Mouse (Mus musculus): ENCODE measurements at regions not wholly inside any gene's neighbourhood (a gene's known extent, or its start where the extent isn't known, plus 50 kb on each side); places are given as distances from the start of the nearest gene placed in this dataset.

DNA sequence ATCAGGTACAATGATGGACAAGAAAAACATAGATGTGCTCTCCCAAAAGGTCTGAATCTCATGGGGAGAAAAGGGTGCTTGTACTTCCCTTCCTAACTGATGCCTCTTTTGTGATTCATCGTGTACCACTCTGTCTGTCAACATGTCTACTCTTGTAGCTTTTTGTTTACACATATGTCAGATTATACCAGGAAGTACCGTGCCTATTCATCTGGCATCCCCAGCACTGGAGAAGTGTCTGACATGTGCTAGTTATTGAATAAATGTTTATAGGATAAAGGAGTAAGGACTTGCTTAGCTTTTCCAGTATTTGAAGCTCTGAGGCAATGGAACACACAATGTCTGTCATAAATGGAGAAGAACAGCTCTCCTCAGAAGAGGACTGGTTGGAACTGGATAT, 2296.7 kb upstream of the Lrrc6 start:
- H3K9ac ChIP-seq (ENCODE audit: insufficient read depth, low read depth, low read length, poor library complexity, severe bottlenecking) = no peak overlapping the region
- in situ Hi-C loops (cut with MboI; ENCODE audit: low sequenced_read_pairs in 2 of 2, unreplicated experiment in 2 of 2) = no loop called here
- H3K9me3 ChIP-seq (ENCODE audit: control insufficient read depth, insufficient read depth, low read depth, low read length) = no peaks in the 10 kb centered on the region
- no peaks in the 10 kb centered on the region for H3K36me3 ChIP-seq (ENCODE audit: control insufficient read depth, insufficient read depth, low read length, poor library complexity, severe bottlenecking)
- TF ChIP-seq HCFC1 (IDR thresholded peaks at IDR 0.05; ENCODE audit: borderline replicate concordance, insufficient read depth, low read length) (no peak), MAFK (IDR thresholded peaks at IDR 0.05; ENCODE audit: insufficient read depth, low read depth, low read length) (no peak), ZC3H11A (IDR thresholded peaks at IDR 0.05; ENCODE audit: borderline replicate concordance, low read depth, low read length) (no peak), ZNF384 (IDR thresholded peaks at IDR 0.05; ENCODE audit: low read depth, low read length) (no peak), CHD2 (IDR thresholded peaks at IDR 0.05; ENCODE audit: low read depth, low read length) (no peak)
- no peak for DNase-seq (ENCODE audit: low read depth, low spot score)
- H3K4me1 ChIP-seq (ENCODE audit: control insufficient read depth in 2 of 2, insufficient read depth in 2 of 2, low read length in 2 of 2, poor library complexity in 1 of 2) = no peaks in the 10 kb centered on the region
- H3K27ac ChIP-seq (ENCODE audit: insufficient read depth, low read depth, low read length, poor library complexity, severe bottlenecking) = no peak overlapping the region
- H3K4me3 ChIP-seq (ENCODE audit: insufficient read depth in 1 of 2, low read depth in 1 of 2, low read length in 2 of 2, poor library complexity in 1 of 2, severe bottlenecking in 1 of 2) = no peak overlapping the region

DNA sequence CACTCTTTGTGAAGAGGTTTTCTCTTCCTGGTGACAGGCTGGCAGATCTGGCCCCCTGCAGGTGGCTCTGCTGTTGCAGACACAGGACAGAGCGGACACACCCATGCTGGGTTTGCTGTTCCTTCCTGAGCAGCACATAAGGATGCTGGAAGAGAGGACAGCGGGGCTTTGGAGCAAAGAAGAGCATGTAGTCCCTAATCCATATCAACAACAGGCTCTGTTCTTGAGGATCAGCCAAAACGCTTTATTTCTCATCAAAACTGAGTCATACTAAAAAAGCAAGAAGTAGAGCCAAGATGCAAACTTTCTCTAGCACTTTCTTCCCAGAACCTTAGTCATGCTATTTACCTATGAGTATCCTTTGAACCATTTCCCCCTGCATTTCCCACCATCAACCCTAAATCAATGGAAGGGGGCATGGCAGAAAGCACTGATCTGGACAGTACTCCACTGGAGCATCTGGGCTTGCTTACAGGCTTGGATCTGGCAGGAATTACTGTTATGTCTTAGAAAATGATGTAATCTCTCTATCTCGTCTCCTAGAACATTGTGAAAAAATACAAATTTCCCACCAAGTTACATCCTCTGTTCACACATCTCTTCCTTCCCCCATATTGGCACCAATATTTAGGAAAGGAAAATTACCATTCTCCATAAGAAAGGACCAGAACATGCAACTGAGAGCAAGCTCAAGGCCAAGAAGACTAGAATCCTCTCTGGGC, 2294.7 kb upstream of the Lrrc6 start:
- no peaks in the 10 kb centered on the region for H3K36me3 ChIP-seq (ENCODE audit: control insufficient read depth, insufficient read depth, low read length, poor library complexity, severe bottlenecking)
- no peak for DNase-seq (ENCODE audit: low read depth, low spot score)
- no peak overlapping the region for H3K9ac ChIP-seq (ENCODE audit: insufficient read depth, low read depth, low read length, poor library complexity, severe bottlenecking)
- H3K4me1 ChIP-seq (ENCODE audit: control insufficient read depth in 2 of 2, insufficient read depth in 2 of 2, low read length in 2 of 2, poor library complexity in 1 of 2) = no peaks in the 10 kb centered on the region
- H3K4me3 ChIP-seq (ENCODE audit: insufficient read depth in 1 of 2, low read depth in 1 of 2, low read length in 2 of 2, poor library complexity in 1 of 2, severe bottlenecking in 1 of 2) = no peak overlapping the region
- TF ChIP-seq ZNF384 (IDR thresholded peaks at IDR 0.05; ENCODE audit: low read depth, low read length) (no peak), CHD2 (IDR thresholded peaks at IDR 0.05; ENCODE audit: low read depth, low read length) (no peak), ZC3H11A (IDR thresholded peaks at IDR 0.05; ENCODE audit: borderline replicate concordance, low read depth, low read length) (no peak), MAFK (IDR thresholded peaks at IDR 0.05; ENCODE audit: insufficient read depth, low read depth, low read length) (no peak), HCFC1 (IDR thresholded peaks at IDR 0.05; ENCODE audit: borderline replicate concordance, insufficient read depth, low read length) (no peak)
- in situ Hi-C loops (cut with MboI; ENCODE audit: low sequenced_read_pairs in 2 of 2, unreplicated experiment in 2 of 2) = no loop called here
- no peak overlapping the region for H3K27ac ChIP-seq (ENCODE audit: insufficient read depth, low read depth, low read length, poor library complexity, severe bottlenecking)
- no peaks in the 10 kb centered on the region for H3K9me3 ChIP-seq (ENCODE audit: control insufficient read depth, insufficient read depth, low read depth, low read length)

DNA sequence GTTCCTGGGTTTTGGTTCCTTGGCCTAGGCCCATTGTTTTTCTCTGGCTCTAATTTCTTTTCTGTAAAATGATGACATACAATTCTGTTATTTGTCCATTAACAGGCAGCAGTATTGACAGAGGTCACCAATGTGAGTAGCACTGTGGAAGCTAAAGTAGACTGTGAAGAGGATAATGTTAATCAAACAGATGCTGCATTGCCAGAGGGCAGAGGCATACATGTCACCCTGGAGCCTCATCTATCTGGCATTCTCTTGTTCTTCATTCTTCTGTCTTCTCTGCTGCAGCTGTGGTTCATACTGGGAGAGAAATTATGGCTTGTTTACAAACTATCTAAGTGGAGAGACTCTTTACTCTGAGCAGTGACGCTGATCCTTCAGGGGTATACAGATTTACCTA, 2259.2 kb upstream of the Lrrc6 start:
- Histone ChIP-seq H3K4me3 (ENCODE audit: insufficient read depth in 1 of 2, low read depth in 1 of 2, low read length in 2 of 2, poor library complexity in 1 of 2, severe bottlenecking in 1 of 2) (no peak overlapping the region), H3K27ac (ENCODE audit: insufficient read depth, low read depth, low read length, poor library complexity, severe bottlenecking) (no peak overlapping the region), H3K9ac (ENCODE audit: insufficient read depth, low read depth, low read length, poor library complexity, severe bottlenecking) (no peak overlapping the region), H3K9me3 (ENCODE audit: control insufficient read depth, insufficient read depth, low read depth, low read length) (no peaks in the 10 kb centered on the region), H3K36me3 (ENCODE audit: control insufficient read depth, insufficient read depth, low read length, poor library complexity, severe bottlenecking) (no peaks in the 10 kb centered on the region), H3K4me1 (ENCODE audit: control insufficient read depth in 2 of 2, insufficient read depth in 2 of 2, low read length in 2 of 2, poor library complexity in 1 of 2) (no peaks in the 10 kb centered on the region)
- DNase-seq (ENCODE audit: low read depth, low spot score) = no peak
- TF ChIP-seq MAFK (IDR thresholded peaks at IDR 0.05; ENCODE audit: insufficient read depth, low read depth, low read length) = no peak
- no peak for TF ChIP-seq HCFC1 (IDR thresholded peaks at IDR 0.05; ENCODE audit: borderline replicate concordance, insufficient read depth, low read length)
- no peak for TF ChIP-seq ZC3H11A (IDR thresholded peaks at IDR 0.05; ENCODE audit: borderline replicate concordance, low read depth, low read length)
- no peak for TF ChIP-seq ZNF384 (IDR thresholded peaks at IDR 0.05; ENCODE audit: low read depth, low read length)
- TF ChIP-seq CHD2 (IDR thresholded peaks at IDR 0.05; ENCODE audit: low read depth, low read length) = no peak
- in situ Hi-C loops (cut with MboI; ENCODE audit: low sequenced_read_pairs in 2 of 2, unreplicated experiment in 2 of 2) = no loop called here

DNA sequence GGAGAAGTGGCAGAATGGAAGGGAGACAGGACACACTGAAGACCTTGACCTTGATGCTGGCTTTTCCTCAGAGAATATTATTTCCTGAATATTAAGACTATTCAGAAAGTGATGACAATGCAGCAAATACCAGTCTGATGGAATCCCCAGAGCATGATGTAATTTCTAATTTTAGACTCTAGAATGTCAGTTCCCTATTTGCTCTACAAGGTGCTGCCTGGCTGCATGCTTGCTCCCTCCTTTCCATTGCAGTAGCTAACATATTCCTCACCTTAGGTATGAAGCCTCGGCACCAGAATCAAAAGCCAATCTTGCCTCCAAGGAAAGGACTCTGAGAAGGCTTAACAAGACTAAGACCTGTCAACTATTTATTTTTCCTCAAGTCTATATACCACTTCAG, 2254.5 kb upstream of the Lrrc6 start:
- Histone ChIP-seq H3K4me1 (ENCODE audit: control insufficient read depth in 2 of 2, insufficient read depth in 2 of 2, low read length in 2 of 2, poor library complexity in 1 of 2) (no peaks in the 10 kb centered on the region), H3K36me3 (ENCODE audit: control insufficient read depth, insufficient read depth, low read length, poor library complexity, severe bottlenecking) (no peaks in the 10 kb centered on the region), H3K27ac (ENCODE audit: insufficient read depth, low read depth, low read length, poor library complexity, severe bottlenecking) (no peak overlapping the region), H3K9ac (ENCODE audit: insufficient read depth, low read depth, low read length, poor library complexity, severe bottlenecking) (no peak overlapping the region), H3K4me3 (ENCODE audit: insufficient read depth in 1 of 2, low read depth in 1 of 2, low read length in 2 of 2, poor library complexity in 1 of 2, severe bottlenecking in 1 of 2) (no peak overlapping the region), H3K9me3 (ENCODE audit: control insufficient read depth, insufficient read depth, low read depth, low read length) (no peaks in the 10 kb centered on the region)
- no peak for DNase-seq (ENCODE audit: low read depth, low spot score)
- TF ChIP-seq ZC3H11A (IDR thresholded peaks at IDR 0.05; ENCODE audit: borderline replicate concordance, low read depth, low read length) (no peak), CHD2 (IDR thresholded peaks at IDR 0.05; ENCODE audit: low read depth, low read length) (no peak)
- in situ Hi-C loops (cut with MboI; ENCODE audit: low sequenced_read_pairs in 2 of 2, unreplicated experiment in 2 of 2) = no loop called here

DNA sequence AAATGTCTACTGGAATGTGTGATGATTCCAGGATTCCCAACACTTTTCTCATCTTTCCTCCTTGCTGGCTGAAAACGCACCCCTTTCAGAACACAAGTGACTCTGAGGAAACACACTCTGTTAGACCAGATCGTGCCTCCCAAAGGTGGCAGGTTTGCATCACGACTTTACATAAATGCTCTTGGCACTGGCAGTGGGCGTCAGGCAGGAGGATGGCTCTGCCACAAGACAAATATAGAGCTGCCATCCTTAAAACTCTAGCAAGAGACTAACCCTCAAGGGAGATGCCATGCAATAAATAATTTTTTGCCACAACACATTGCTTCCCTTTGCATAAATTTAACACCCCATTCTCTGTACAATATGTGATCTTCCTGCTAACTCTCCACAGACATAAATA, 2254.1 kb upstream of the Lrrc6 start:
- DNase-seq (ENCODE audit: low read depth, low spot score) = no peak
- no peaks in the 10 kb centered on the region for H3K9me3 ChIP-seq (ENCODE audit: control insufficient read depth, insufficient read depth, low read depth, low read length)
- no peak overlapping the region for H3K27ac ChIP-seq (ENCODE audit: insufficient read depth, low read depth, low read length, poor library complexity, severe bottlenecking)
- in situ Hi-C loops (cut with MboI; ENCODE audit: low sequenced_read_pairs in 2 of 2, unreplicated experiment in 2 of 2) = no loop called here
- no peaks in the 10 kb centered on the region for H3K36me3 ChIP-seq (ENCODE audit: control insufficient read depth, insufficient read depth, low read length, poor library complexity, severe bottlenecking)
- H3K4me3 ChIP-seq (ENCODE audit: insufficient read depth in 1 of 2, low read depth in 1 of 2, low read length in 2 of 2, poor library complexity in 1 of 2, severe bottlenecking in 1 of 2) = no peak overlapping the region
- TF ChIP-seq HCFC1 (IDR thresholded peaks at IDR 0.05; ENCODE audit: borderline replicate concordance, insufficient read depth, low read length) (no peak), MAFK (IDR thresholded peaks at IDR 0.05; ENCODE audit: insufficient read depth, low read depth, low read length) (no peak)
- no peak overlapping the region for H3K9ac ChIP-seq (ENCODE audit: insufficient read depth, low read depth, low read length, poor library complexity, severe bottlenecking)
- H3K4me1 ChIP-seq (ENCODE audit: control insufficient read depth in 2 of 2, insufficient read depth in 2 of 2, low read length in 2 of 2, poor library complexity in 1 of 2) = no peaks in the 10 kb centered on the region
